Mouse (Mus musculus): ENCODE measurements around the gene Mapk7.

Gene Mapk7

GRCm38 (mm10) chr11:61465422-61465821, 28.8 kb downstream of the Mapk7 start:
- peak in 1 of 2 experiments; percentile 15 for DNase-seq

DNA sequence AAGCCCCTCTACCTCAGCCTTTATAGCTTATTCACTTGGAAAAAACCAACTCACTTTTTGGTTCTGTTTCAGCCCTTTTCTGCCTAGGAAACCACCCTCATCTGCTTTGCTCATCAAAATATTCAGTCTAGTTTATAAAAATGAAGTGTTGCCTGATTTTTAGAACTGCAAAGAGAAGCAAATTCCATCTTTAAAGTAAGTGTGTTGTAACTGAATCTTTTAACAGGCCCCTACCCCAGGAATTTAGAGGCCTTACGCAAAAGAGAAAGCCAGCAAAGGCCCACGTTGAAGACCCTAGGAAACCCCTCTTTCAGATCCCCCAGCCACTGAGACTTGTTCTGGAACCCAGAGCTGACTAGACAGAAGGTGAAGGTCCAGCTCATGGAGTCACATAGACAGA, 30.1 kb downstream of the Mapk7 start:
- no peak for DNase-seq

- DNase-seq: peak; percentile 71 to 77
These were observed 44.5 kb downstream of the Mapk7 start for GRCm38 (mm10) chr11:61449499-61450292.

DNA sequence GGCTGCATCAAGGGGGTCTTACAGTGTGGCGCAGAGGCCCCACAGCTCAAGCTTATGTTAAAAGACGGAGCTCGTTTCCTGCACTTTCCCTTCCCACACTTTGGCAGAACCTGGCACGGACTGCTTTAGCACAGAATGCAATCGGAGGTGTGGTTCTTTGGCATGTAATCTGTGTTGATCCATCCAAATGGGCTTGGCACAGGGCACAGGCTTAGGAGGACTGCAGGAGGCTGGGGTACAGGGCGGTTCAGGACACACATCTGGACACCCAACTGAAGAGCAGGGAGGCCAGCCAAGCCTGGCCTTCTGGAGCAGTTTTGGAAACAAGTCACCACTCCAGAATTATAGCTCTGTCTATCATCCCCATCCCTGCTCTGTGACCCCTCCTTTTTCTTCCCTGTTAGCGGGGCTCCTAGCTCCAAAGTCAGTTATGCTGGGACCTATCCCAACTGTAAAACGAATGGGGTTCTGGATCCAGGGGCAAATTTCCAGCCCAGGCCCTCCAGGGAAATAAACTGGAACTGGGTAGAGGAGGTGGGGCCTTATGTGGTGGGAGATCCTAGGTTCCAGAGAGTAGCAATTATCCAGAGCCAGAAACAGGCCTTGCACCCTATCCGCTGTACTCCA, 45.5 kb downstream of the Mapk7 start:
- DNase-seq: peak; percentile 90 to 92

- DNase-seq: peak; percentile 93 to 94
These were observed 46.2 kb downstream of the Mapk7 start for GRCm38 (mm10) chr11:61448041-61448440.

- peak; percentile 52 to 56 for DNase-seq
These were observed 46.9 kb downstream of the Mapk7 start for GRCm38 (mm10) chr11:61447296-61447695.

GRCm38 (mm10) chr11:61443807-61444206, 50.4 kb downstream of the Mapk7 start:
- DNase-seq: no peak

DNA sequence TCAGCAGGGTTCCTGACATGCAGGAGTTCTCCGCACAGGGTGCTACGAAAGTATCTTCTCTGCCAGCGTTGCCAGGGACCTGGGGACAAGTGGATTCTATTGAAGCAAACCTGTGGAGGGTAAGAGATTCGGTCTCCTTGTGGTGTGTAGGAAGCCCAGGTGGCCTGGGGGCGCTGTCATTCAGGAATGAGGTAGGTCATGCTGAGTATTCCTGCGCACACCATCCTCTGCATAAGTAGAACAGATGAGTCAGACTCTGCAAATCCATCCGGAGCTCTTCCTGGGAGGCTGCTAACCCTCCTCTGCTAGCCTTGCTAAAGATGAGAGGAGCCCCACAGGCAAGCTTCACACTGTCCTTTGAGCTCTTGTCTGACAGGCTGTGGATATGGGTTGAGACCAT, 52.5 kb downstream of the Mapk7 start:
- DNase-seq: no peak

DNA sequence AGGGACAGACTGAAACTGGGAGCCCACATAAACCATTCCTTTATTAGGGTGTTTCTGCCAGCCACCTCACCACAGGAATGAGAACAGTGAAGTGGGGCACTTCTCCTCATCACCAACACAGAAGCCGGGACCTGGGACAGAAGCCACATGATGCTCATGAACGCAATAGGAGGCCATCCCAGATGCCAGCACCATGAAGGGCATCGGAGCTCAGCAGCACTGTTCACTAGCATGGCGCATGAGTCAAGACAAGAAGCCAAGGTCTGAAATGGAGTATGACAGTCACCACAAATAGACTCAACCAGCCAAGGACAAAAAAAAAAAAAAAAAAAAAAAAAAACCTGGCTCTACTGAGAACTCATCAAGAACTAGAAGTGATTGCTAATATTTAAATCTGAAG, 53.8 kb downstream of the Mapk7 start:
- DNase-seq: no peak

DNA sequence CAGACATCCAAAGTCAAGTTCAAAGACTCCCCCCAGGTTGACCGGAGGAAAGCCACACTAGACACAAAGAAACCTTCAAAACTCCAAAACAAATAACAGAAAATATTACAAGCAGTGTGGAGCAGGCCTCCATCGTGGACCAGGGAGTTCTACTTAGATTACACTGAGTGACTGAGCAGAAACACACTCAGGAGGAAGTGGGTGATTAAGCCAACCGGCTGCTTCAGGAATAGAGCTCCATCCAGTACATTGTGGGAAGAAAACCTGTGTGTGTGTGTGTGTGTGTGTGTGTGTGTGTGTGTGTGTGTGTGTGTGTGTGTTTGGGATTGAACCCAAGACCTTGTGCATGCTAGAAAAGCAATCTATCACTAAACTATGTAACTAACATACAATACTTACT, 55.0 kb downstream of the Mapk7 start:
- no peak for DNase-seq

All from cerebellum, postnatal 10 days (tissue).